Comparison of ENCODE assay signal across 8 mouse cellular contexts in the genomic region with DNA sequence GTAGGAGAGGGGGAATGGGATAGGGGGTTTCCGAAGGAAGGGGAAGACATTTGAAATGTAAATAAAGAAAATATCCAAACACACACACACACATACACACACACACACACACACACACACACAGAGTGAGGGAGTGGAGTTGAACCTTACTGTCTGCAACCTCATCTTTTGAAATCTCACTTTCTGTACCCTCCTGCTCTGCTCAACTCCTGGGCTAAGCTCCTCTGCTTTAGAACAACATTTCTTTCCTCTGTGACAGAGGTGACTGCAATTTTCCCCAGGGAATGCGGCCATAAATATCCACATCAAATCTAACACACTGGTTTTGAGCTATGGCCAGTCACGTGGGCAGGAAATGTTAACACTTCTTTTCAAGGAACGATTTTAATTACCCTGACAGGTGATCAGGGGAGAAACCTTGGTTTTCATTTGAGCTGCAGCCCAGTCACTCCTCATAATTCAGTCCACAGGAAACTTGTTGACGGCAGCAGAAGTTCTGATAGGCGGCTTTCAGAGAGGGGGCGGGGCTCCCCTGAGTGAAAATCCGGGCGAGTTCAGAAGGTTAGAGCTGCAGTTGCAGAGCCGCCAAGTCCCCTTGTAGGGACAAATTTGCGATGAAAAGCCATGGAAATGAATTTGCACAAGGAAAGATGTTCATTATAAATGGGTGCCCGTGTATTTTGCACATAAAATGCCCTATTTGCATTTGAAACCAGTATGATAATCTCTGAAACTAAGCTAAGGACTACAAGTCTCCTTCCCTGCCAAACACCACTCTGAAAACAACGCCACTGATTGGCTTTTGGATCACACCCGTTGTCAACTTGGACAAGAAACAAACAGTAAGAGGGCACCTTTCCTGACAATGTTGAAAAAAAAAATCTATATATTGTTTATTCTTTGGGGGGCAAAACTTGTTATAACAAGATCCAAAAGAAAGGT.
DNase-seq lines count a peak whose midpoint lies in the region; ATAC-seq and TF ChIP-seq lines count a peak whose summit lies in the region.
"Had no signal": no experiment of that assay in that cellular context is flagged by ENCODE, and none has a peak within 500 bp of the region (broad histone marks: within the 10 kb centered on the region; RNA-seq: fewer than 3 reads in every experiment).

No protein-coding gene starts in this region.

- WGBS in hindbrain, embryonic 16.5 days: 27% methylated on average over 14 of the region's 14 CpGs
- WGBS in limb, embryonic 14.5 days: 11% methylated on average over 14 of the region's 14 CpGs
- 19% methylated on average over 14 of the region's 14 CpGs for WGBS in midbrain, embryonic 16.5 days

- TF ChIP-seq POLR2A in brain, embryonic 14.5 days (IDR thresholded peaks at IDR 0.05; ENCODE audit: borderline replicate concordance, extremely low read depth, insufficient read depth, insufficient read length, poor library complexity, severe bottlenecking): no peak
- TF ChIP-seq POLR2A in limb, embryonic 14.5 days (IDR thresholded peaks at IDR 0.05; ENCODE audit: borderline replicate concordance, extremely low read depth, insufficient read depth, insufficient read length): no peak

- H3K4me2 ChIP-seq in hindbrain, embryonic 16.5 days (ENCODE audit: low read length): peak overlapping the region; percentile 46
- peak overlapping the region; percentile 33 for H3K4me2 ChIP-seq in limb, embryonic 14.5 days (replicated peaks; ENCODE audit: low read depth, low read length, severe bottlenecking)
- H3K4me2 ChIP-seq in midbrain, embryonic 16.5 days (ENCODE audit: low read length): peak overlapping the region; percentile 43

- H3K36me3 ChIP-seq in hindbrain, embryonic 16.5 days (ENCODE audit: control insufficient read depth, insufficient read depth, low read length): no peaks in the 10 kb centered on the region
- no peaks in the 10 kb centered on the region for H3K36me3 ChIP-seq in limb, embryonic 14.5 days (ENCODE audit: control insufficient read depth, insufficient read depth, low read length)
- no peaks in the 10 kb centered on the region for H3K36me3 ChIP-seq in midbrain, embryonic 16.5 days (ENCODE audit: control insufficient read depth, insufficient read depth, low read length)

- peaks cover 5% of the 10 kb centered on the region for H3K4me1 ChIP-seq in hindbrain, embryonic 16.5 days (ENCODE audit: control insufficient read depth, insufficient read depth, low read depth, low read length)
- 0 out of 2 replicates have a peak, but pooled peaks cover 7% of the 10 kb centered on the region for H3K4me1 ChIP-seq in limb, embryonic 14.5 days (ENCODE audit: control insufficient read depth, insufficient read depth, low read length)
- peaks cover 5% of the 10 kb centered on the region for H3K4me1 ChIP-seq in midbrain, embryonic 16.5 days (ENCODE audit: control insufficient read depth, insufficient read depth, low read length)

- no peak overlapping the region; the same call in 1 of the 2 replicates for H3K9ac ChIP-seq in hindbrain, embryonic 16.5 days (ENCODE audit: low read depth, low read length)
- no peak overlapping the region for H3K9ac ChIP-seq in limb, embryonic 14.5 days (ENCODE audit: low read depth, low read length, severe bottlenecking)
- no peak overlapping the region for H3K9ac ChIP-seq in midbrain, embryonic 16.5 days (ENCODE audit: low read depth, low read length)
- H3K9ac ChIP-seq: liver, embryonic 14.5 days had no signal

- no peaks in the 10 kb centered on the region for H3K9me3 ChIP-seq in hindbrain, embryonic 16.5 days (ENCODE audit: control insufficient read depth, low read length)
- H3K9me3 ChIP-seq in limb, embryonic 14.5 days (ENCODE audit: control insufficient read depth, low read length): no peaks in the 10 kb centered on the region
- H3K9me3 ChIP-seq in midbrain, embryonic 16.5 days (replicated peaks; ENCODE audit: control insufficient read depth, low read length, poor library complexity, severe bottlenecking): no peaks in the 10 kb centered on the region

- DNase-seq in ZHBTc4 (ENCODE audit: low read depth, low spot score): peak; percentile 38
- peak; percentile 86 for DNase-seq in brain, embryonic 14.5 days (ENCODE audit: low read depth)
- DNase-seq in gastrocnemius, postnatal 25 days: peak; percentile 13
- DNase-seq in limb, embryonic 14.5 days (ENCODE audit: low spot score): peak; percentile 47
- DNase-seq in cerebellum, adult 9-11 months: no peak

- 0 out of 2 replicates have a peak, but pooled peaks have one; percentile 50 for ATAC-seq in hindbrain, embryonic 16.5 days
- ATAC-seq in limb, embryonic 14.5 days (ENCODE audit: low FRiP score, low read depth): 0 out of 2 replicates have a peak, but pooled peaks have one; percentile 30
- no peak for ATAC-seq in midbrain, embryonic 16.5 days

- H3K27ac ChIP-seq in hindbrain, embryonic 16.5 days (ENCODE audit: low read depth, low read length): no peak overlapping the region
- H3K27ac ChIP-seq in limb, embryonic 14.5 days (replicated peaks; ENCODE audit: low read depth, low read length): no peak overlapping the region
- H3K27ac ChIP-seq in midbrain, embryonic 16.5 days (ENCODE audit: low read length): no peak overlapping the region
- H3K27ac ChIP-seq: liver, embryonic 14.5 days had no signal

- H3K4me3 ChIP-seq in hindbrain, embryonic 16.5 days (ENCODE audit: low read length): peak overlapping the region; percentile 16; the same call in 1 of the 2 replicates
- 0 out of 2 replicates have a peak overlapping the region, but pooled peaks have one; percentile 2 for H3K4me3 ChIP-seq in limb, embryonic 14.5 days (replicated peaks; ENCODE audit: low read length)
- no peak overlapping the region for H3K4me3 ChIP-seq in midbrain, embryonic 16.5 days (ENCODE audit: low read depth, low read length)

- no peak for TF ChIP-seq CTCF in brain, embryonic 14.5 days (IDR thresholded peaks at IDR 0.05; ENCODE audit: borderline replicate concordance, extremely low read depth, insufficient read depth, insufficient read length)

- H3K27me3 ChIP-seq in hindbrain, embryonic 16.5 days (replicated peaks; ENCODE audit: control insufficient read depth, insufficient read depth, low read length): no peaks in the 10 kb centered on the region
- no peaks in the 10 kb centered on the region for H3K27me3 ChIP-seq in limb, embryonic 14.5 days (ENCODE audit: control insufficient read depth, insufficient read depth, low read length)
- H3K27me3 ChIP-seq in midbrain, embryonic 16.5 days (ENCODE audit: control insufficient read depth, insufficient read depth, low read depth, low read length): no peaks in the 10 kb centered on the region
